Mouse (Mus musculus): Measurements from ENCODE around the gene Hist1h1b.

Hist1h1b gene

DNA sequence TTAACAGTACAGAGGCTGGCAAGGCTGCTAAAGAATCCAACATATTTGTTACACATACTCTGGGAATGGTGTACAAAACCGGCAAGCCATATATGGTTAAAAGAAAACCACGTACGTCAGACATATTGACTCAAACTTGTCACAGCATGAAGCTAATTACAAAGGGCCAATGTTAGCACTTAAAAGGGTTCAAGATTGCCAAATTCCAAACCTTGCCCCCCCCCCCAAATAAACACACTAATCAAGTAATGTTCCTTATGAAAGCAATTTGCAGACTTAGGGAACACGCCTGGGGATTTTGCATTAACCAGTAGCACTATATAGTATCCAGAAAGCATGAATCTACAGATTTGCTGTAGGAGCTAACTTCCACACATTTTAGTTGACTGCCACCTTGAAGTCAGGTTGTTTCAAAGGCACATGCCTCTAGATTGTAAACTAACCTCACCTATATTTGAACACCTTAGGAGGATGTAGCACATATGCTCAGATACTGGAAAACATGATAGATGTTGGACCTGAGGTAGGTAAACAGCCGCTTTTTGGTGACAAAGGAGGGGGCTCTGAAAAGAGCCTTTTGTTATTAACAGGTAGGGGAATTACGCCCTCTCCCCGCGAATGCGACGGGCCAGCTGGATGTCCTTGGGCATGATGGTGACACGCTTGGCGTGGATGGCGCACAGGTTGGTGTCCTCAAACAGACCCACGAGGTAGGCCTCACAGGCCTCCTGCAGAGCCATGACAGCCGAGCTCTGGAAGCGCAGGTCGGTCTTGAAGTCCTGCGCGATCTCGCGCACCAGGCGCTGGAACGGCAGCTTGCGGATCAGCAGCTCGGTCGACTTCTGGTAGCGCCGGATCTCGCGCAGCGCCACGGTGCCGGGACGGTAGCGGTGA is 2.2 kb upstream of the Hist1h1b start:
- peak; percentile 72 for DNase-seq (ENCODE audit: low spot score)

DNA sequence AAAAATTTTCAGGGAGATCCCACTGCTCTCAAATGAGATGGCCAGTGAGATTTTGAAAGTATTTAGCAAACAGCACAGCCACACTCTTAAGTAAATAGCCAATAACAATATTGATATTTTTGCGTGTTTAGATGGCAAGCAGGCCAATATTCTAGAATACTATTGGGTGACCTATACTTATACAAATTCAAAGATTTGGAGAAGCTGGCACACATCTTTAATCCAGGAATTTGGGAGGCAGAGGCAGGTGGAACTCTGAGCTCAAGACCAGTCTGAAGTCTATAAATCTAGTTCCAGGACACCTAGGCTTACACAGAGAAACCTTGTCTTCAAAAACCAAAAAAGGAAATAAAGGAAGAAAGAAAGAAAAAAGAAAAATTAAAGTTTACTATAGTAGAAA is 1.2 kb upstream of the Hist1h1b start:
- no peak for DNase-seq (ENCODE audit: low spot score)

DNA sequence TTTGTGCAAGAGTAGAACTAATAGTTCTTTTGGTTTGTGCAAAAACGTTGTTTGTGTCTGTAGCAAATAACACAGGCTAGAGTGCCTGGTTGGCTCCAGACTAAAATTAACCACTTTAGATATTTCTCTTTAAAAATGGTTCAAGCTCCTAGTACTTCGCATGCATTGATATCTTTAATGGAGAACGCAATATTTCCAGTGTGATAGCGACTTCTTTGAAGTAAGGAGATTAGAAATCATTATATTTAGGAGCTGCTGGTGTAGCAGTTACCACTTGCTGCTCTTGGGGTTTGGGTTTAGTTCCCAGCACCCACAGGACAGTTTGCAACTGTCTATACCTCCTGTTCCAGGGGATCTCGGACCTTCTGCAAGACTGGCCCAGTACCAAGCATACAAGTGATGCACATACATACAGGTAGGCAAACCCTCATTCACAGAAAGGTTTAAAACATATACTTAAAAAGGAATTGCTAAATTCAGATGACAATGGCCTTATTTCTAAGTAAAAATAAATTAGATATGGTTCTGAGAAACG is 663 bp upstream of the Hist1h1b start:
- no peak for DNase-seq (ENCODE audit: low spot score)

DNA sequence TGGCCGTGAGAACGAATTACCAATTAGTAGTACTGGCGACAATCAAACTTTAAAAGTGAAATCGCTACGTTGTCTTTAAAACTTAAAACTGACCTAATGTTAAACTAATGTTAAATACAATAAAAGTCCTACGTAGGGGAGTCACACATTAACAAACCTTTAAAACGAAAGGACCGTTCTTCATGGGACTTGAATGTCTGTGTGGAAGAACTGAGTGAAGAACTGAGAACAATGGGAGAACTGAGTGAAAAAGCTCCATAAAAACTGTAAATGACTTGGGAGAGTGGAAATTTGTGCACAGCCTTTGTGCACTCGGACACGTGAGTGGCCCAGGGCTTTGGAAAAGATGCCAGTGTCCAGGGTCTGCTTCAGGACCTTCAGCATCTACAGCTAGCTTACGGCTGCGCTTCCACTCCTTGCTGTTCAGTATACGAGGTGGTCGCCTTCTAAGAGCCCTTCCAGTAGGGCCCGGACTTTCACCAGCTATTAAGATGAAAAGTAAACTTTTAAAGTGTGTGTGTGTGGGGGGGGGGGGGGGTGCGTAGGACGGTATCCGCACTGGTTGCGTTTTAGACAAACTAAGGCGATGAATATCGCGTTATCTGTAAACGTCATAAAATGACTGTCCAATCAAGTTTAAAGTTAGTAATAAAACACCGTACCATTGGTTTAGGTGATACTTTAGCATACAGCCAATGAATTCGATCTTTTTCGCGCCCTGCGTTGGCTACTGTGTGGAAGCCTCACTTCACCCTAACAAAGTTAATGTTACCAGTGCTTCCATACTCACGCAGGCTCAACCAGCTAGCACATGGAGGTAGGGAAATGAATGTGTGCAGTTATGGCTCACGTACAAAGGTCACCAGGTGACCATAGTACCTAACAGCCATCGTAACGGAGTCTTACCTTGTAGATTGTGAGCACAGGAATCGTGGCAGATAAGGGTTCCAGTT is 1.3 kb downstream of the Hist1h1b start:
- DNase-seq (ENCODE audit: low spot score) = peak; percentile 73

DNA sequence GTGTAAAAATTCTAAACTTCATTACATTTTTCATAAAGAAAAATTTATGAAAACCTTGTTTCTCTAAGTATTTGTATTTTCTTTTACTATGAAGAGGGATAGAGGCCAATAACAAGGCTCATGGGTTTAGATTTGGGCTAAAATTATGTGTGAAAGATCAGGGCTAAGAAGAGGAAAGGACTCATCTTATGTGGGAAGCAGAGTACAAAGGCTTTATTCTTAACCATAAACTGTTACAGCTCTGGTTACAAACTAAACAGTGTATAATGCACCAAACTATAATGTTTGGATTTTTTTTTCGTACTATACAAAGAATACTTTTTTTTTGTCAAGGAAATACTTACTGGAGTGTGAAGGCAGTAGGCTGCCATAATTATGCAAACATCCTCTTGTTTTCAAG is 24.7 kb downstream of the Hist1h1b start:
- no peak for DNase-seq (ENCODE audit: low spot score)

DNA sequence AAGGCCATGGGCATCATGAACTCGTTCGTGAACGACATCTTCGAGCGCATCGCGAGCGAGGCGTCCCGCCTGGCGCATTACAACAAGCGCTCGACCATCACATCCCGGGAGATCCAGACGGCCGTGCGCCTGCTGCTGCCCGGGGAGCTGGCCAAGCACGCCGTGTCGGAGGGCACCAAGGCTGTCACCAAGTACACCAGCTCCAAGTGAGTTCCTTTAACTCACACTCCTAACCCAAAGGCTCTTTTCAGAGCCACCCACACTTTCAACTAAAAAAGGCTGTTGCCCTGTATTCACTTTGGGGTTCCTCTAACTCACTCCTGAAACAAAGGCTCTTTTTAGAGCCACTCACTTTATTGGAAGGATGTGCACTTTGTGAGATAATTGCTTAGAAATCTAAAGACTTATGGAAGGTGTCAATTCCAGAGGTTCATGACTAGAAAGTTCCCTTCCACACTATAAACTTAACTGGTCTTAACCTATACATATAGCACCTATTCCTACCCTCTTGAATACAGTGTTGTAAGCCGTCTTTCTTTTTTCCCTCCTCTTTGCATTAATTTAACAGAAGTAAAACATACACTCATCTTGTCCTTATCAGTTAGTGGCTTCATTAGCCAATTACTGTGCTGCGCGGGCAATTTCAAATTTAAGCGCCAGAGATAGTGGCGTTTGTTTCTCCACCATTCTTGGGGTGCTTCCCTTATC is 26.0 kb downstream of the Hist1h1b start:
- peak; percentile 59 for DNase-seq (ENCODE audit: low spot score)

DNA sequence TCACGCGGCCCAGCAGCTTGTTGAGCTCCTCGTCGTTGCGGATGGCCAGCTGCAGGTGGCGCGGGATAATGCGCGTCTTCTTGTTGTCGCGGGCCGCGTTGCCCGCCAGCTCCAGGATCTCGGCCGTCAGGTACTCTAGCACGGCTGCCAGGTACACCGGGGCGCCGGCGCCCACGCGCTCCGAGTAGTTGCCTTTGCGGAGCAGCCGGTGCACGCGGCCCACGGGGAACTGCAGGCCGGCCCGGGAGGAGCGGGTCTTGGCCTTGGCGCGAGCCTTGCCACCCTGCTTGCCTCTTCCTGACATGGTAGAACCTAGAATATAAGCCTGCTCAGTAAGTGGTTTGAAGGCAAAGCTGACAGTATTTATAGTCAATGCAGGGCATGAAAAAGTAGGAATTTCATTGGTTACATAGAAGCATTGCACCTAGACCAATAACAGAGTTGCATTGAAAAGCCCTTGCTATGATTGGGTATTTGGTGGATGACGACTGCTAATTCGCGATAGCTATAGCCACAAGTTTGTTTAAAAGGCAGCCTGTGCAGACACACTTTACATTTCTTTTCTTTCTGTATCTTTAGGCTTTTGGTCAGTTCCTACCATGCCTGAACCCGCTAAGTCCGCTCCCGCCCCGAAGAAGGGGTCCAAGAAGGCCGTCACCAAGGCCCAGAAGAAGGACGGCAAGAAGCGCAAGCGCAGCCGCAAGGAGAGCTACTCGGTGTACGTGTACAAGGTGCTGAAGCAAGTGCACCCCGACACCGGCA is 26.7 kb downstream of the Hist1h1b start, which contains the start of the genes Hist1h2ak and Hist1h2bn:
Gene Hist1h2ak (minus strand): TSS at position 304 of the 762 bp plus-strand sequence.
Gene Hist1h2bn (plus strand): TSS at position 600 of the 762 bp plus-strand sequence.
- peak; percentile 83 for DNase-seq (ENCODE audit: low spot score)

DNA sequence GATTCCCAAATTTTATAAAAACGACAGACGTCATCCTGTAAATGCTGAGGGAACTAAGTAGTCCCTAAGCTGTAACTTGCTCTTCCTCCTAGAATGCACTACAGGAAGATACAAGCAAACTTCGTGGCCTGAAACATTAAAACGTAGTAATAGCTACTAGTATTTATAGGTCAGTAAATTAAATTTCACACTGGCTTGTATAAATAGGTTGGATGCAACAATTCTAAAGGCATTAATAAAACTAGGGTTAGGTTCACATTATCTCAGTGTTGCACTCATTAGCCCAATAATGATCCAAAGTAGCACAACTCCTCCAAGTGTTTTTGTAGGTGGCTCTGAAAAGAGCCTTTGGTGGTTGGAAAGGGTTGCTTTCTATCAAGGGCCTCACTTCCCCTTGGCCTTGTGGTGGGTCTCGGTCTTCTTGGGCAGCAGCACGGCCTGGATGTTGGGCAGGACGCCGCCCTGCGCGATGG is 27.3 kb downstream of the Hist1h1b start:
- no peak for DNase-seq (ENCODE audit: low spot score)

DNA sequence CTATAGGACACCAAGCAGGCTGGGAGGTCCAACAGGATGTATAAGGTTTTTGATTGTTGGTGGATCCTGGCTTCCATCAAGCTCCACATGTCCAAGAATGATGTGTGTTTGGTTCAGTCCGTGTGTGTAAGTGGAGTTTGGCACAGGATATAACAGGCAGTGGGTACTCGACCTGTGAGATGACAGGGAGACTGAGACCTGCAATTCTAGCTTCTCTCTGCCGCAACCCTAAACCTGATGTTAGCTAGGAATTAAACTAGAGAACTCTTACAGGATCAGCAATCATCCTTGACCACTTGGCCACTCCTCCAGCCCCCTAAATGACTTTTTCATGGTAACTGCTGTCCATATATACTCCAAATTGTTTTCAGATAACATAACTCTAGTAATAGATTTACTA is 28.1 kb downstream of the Hist1h1b start:
- DNase-seq (ENCODE audit: low spot score) = peak; percentile 25

DNA sequence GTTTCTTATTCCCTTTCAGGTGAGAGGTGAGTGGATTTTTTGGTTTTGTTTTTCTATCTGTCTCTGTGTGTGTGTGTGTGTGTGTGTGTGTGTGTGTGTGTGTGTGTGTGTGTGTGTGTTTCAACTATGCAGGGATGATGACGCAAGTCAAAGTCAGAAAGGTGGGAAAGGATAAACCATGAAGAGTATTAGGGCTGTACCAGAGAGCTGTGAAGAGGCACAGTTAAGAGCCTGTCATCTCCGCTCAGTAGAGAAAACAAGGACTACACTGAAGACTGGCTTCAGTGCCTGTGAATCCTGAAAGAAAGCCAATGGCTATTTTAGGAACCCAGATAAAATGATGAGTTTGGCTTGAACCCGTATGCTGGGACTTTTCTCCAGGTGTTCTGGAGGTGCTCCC is 28.6 kb downstream of the Hist1h1b start:
- no peak for DNase-seq (ENCODE audit: low spot score)

DNA sequence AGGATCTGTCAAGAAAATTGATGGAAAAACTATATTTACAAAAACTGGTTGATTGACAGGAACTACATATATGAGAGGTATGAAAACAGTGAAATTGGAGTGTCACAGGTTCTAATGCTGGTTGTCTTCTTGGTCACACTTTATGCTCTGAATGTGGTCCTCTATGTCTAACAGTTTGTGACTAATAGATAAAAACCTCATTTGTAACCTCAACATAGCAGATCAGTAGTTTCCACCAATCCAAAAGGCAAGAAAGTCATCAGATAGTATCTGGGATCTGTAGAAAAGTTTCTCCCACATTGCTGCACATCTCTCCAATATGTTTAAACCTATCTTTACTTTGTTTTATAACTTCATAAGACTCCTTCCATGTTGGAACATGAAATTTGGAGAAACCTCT is 29.0 kb downstream of the Hist1h1b start:
- no peak for DNase-seq (ENCODE audit: low spot score)

DNA sequence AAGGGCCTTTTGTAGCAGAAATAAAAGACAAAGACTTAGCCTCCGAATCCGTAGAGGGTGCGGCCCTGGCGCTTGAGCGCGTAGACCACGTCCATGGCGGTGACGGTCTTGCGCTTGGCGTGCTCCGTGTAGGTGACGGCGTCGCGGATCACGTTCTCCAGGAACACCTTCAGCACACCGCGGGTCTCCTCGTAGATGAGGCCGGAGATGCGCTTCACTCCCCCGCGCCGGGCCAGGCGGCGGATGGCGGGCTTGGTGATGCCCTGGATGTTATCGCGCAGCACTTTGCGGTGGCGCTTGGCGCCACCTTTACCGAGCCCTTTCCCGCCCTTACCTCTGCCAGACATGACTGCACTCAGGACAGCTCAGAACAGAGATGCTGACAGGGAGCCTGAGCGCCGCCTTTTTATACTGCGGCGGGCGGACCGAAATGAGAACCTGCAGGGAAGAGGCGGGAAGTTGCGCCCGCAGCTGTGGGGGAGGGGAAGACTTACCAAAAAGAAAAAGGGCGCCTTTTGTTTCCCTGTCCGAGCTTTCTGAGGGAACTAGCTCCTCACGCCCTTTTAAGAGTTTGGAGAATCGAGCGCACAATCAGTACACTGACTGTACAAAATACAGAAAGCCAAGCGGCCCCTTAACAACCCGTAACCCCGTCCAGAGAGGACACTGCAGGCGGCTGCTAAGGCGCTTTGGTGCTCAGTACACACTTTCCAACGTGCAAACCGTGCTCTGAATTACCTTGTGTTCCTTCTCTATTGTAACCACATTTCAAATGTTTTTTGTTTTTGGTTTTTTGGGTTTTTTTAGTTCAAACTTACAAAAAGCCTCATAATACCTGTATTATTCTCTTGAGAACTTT is 30.0 kb downstream of the Hist1h1b start, which contains the start of gene Hist1h4k:
Gene Hist1h4k (minus strand): TSS at position 347 of the 859 bp plus-strand sequence.
- peak; percentile 86 for DNase-seq (ENCODE audit: low spot score)

DNA sequence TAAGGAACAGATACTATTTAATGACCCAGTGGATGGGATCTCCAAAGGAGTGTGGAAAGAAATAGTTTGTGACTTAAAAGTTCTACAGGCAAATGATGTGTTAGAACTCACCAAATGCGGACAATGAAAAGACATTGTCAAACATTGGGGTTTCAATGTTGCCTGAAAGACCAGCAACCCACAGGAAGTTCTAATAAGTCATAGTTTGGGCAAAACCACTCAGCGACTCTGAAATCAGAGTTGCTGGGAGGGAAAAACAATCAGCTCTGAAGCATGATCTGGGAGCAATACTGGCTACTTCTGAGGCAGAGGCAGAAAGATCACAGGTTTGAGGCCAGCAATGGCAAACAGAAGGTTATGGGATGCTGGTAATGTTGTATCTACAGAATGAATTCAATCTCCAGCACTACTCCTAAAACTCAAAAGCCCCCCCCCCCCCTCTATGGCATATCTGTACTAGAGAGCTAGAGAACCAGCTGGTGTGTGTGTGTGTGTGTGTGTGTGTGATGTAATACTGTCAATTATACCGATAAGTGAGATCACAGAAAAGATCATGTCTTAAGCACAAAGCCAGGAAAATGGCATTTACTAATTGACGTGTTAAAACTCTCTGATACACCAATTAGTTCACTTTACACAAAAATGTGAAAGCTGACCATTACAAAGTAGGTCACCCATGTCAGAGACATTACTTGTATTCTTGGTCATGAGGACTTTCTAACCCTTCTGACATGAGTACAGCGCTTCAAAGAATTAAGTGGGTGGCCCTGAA is 30.9 kb downstream of the Hist1h1b start:
- peak; percentile 13 for DNase-seq (ENCODE audit: low spot score)

DNA sequence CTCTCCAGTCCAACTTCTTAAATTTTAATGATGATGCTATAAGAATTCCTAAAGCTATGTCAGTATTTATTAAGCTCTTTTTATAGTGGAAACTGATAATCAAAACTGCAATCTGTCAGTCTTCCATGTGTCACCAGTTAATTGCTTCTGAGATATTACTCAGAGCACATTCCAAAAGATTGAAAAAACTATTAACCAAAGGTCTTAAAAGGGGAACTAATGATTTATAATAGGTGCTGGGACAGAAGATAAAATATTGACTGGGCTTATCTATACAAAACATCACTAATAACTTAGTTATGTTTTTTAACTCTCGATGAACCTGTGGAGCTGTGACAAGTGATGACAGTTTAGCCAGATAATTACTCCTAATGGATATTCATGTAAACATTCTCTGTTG is 35.4 kb downstream of the Hist1h1b start:
- DNase-seq (ENCODE audit: low spot score) = no peak

DNA sequence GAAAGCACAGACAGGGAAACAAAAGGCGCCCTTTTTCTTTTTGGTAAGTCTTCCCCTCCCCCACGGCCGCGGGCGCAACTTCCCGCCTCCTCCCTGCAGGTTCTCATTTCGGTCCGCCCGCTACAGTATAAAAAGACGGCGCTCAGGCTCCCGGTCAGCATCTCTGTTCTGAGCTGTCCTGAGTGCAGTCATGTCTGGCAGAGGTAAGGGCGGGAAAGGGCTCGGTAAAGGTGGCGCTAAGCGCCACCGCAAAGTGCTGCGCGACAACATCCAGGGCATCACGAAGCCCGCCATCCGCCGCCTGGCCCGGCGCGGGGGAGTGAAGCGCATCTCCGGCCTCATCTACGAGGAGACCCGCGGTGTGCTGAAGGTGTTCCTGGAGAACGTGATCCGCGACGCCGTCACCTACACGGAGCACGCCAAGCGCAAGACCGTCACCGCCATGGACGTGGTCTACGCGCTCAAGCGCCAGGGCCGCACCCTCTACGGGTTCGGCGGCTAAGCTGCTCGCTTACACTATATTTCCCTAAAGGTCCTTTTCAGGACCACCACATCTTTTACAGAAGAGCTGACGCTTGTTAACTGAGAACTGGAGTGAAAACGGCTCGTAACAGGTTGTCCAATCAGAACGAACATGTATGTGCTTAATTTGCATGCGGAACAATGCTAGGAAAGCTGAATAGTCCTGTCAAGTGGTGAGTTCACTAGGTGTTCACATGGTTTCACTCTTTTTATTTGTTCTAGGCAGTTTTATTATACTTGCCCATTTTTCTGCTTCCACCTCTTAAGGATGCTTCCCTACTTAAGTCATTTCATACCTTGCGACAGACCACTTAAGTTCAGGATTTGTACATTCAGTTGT is 45.3 kb downstream of the Hist1h1b start, which contains the start of gene Hist1h4j:
Gene Hist1h4j (plus strand): TSS at position 159 of the 862 bp plus-strand sequence.
- peak; percentile 84 for DNase-seq (ENCODE audit: low spot score)

DNA sequence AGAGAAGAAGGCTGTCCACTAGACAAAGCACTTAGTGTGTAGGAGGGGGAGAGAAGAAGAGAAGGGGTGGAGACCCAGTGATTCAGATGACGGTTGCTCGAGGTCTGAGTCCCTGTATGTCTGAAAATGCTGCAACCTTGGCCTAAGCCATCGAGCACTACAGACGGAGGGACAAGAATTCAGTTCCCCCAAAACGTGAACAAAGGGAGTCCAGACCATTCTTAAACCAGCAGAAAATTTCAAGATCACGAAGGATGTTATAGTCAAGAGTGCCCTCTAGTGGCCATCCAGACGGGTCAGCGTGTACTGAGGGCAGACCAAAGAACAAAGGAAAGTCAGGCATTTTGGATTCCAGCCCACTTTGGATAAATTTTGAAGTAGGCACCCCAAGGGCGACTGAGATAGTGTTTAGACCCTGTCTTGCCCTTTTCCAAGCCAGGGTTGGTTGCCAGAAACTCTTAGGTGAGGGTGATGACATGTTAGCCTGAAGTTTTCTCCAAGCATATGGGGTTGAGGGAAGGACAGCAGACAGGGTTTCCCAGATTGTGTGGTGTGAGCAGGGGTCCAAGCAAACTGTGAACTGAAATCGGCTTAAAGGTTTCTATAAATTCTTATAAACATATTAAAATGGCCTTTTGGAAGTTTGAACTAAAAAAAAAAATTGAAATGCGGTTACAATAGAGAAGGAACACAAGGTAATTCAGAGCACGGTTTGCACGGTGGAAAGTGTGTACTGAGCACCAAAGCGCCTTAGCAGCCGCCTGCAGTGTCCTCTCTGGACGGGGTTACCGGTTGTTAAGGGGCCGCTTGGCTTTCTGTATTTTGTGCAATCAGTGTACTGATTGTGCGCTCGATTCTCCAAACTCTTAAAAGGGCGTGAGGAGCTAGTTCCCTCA is 46.2 kb downstream of the Hist1h1b start:
- DNase-seq (ENCODE audit: low spot score) = peak; percentile 72

DNA sequence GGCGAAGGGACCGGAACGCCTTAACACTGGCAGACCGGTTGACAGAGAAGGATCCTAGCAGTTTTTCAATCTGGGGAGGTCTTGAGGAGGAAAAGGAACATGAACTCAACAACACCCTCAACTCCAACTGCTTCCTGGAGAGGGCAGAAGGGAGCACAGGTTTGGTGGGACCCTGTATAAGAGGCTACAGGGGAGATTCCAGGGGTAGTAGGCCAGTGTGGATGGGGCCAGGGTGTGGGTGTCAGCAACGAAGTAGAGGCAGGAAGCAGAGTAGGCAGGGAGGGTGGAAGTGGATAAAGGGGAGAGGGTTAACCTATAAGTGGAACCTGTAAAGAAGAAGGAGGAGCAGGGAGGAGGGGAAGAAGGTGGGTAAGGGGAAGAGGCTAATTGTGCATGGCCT is 47.0 kb downstream of the Hist1h1b start:
- DNase-seq (ENCODE audit: low spot score) = no peak

Data from spleen, adult 12 weeks (tissue).